Mouse (Mus musculus): ENCODE measurements around the gene Lca5l. TPM values are rescaled to one million over a fixed set of nuclear protein-coding genes. Genes with fewer than 3 reads are reported as not detected.

Gene Lca5l
- total and polyA plus RNA-seq, 3 experiments, result 0.12 to 0.24 TPM; not detected in 1

DNA sequence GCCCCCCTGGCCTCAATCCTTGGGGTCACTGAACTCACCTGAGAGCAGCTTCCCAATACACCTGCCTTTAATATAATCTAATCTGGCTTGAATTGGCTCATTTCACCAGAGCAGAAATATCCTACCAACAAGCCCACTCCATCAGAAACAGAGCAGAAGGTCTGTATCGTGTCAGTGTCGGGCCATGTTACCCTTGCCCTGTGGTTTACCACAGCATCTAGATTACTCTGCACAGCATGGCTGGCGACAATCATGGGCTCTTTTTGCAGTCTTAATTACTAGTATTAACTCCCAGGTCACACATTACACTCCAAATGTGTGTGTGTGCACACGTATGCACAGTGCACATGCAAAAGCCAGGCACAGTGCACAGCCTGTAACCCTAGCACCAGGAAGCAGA is 23.2 kb downstream of the Lca5l start:
- TF ChIP-seq RAD21 (IDR thresholded peaks at IDR 0.05; ENCODE audit: low read depth, low read length) (no peak), CTCF (IDR thresholded peaks at IDR 0.05 in 2 of 3, conservative IDR thresholded peaks at IDR 0.05 in 1 of 3; ENCODE audit: control insufficient read depth in 1 of 3, insufficient read depth in 1 of 3, low read depth in 2 of 3, low read length in 3 of 3, poor library complexity in 1 of 3, severe bottlenecking in 1 of 3) (no peak), CHD1 (IDR thresholded peaks at IDR 0.05; ENCODE audit: low read depth, low read length) (no peak), ZNF384 (IDR thresholded peaks at IDR 0.05; ENCODE audit: low read depth, low read length) (no peak), HCFC1 (IDR thresholded peaks at IDR 0.05; ENCODE audit: low read depth, low read length) (no peak), MYB (IDR thresholded peaks at IDR 0.05; ENCODE audit: low read depth, low read length) (no peak), MAZ (IDR thresholded peaks at IDR 0.05; ENCODE audit: low read depth, low read length) (no peak), USF1 (IDR thresholded peaks at IDR 0.05; ENCODE audit: low read depth, low read length) (no peak)
- Histone ChIP-seq H3K9me3 (replicated peaks; ENCODE audit: insufficient read depth, low read length) (no peaks in the 10 kb centered on the region), H3K9ac (ENCODE audit: control insufficient read depth, low read depth, low read length, poor library complexity, severe bottlenecking) (no peak overlapping the region), H3K27ac (ENCODE audit: control insufficient read depth, low read depth, low read length) (no peak overlapping the region), H3K79me2 (ENCODE audit: control insufficient read depth, insufficient read depth, low read length, poor library complexity) (no peaks in the 10 kb centered on the region), H3K4me3 (ENCODE audit: control insufficient read depth in 1 of 2, insufficient read depth in 1 of 2, low read depth in 2 of 2, low read length in 2 of 2) (no peak overlapping the region), H3K4me1 (ENCODE audit: control insufficient read depth in 1 of 2, insufficient read depth in 2 of 2, low read length in 2 of 2) (no peaks in the 10 kb centered on the region), H3K27me3 (ENCODE audit: control insufficient read depth in 1 of 2, insufficient read depth in 2 of 2, low read length in 2 of 2) (no peaks in the 10 kb centered on the region), H3K36me3 (ENCODE audit: control insufficient read depth in 1 of 2, insufficient read depth in 2 of 2, low read length in 2 of 2) (no peaks in the 10 kb centered on the region; a peak in 1 of 4 replicates)
- DNase-seq (ENCODE audit: low read depth, low spot score), result no peak

DNA sequence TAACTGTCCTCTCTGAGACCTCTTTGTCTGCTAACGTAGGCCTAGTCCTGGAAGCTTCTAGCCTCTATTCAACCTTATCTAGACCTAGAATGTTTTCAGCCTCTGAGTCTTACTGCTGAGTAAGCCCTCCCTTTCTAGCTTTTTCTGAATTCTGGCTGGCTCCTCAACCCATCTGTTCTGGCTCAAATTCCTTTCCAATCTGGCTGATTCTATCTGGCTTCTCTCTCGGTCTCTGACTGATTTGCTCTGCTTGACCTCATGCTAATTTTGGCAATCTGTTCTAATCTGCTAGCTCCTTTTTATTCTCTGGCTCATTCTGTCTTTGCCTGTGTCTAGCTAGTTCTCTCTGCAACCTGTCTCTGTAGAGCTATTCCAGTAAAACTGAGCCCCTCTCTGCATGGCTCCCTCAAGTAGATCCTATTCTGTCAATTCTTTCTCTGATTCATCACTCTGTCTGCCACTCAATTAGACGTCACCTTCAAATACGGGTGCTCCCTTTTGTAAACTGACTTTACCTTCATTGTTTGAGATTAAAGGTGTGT is 26.3 kb downstream of the Lca5l start:
- H3K79me2 ChIP-seq (ENCODE audit: control insufficient read depth, insufficient read depth, low read length, poor library complexity), result no peaks in the 10 kb centered on the region
- H3K4me1 ChIP-seq (ENCODE audit: control insufficient read depth in 1 of 2, insufficient read depth in 2 of 2, low read length in 2 of 2), result no peaks in the 10 kb centered on the region
- no peak for DNase-seq (ENCODE audit: low read depth, low spot score)
- H3K36me3 ChIP-seq (ENCODE audit: control insufficient read depth in 1 of 2, insufficient read depth in 2 of 2, low read length in 2 of 2), result no peaks in the 10 kb centered on the region; a peak in 1 of 4 replicates
- no peaks in the 10 kb centered on the region for H3K9me3 ChIP-seq (replicated peaks; ENCODE audit: insufficient read depth, low read length)
- no peaks in the 10 kb centered on the region for H3K27me3 ChIP-seq (ENCODE audit: control insufficient read depth in 1 of 2, insufficient read depth in 2 of 2, low read length in 2 of 2)
- no peak overlapping the region for H3K27ac ChIP-seq (ENCODE audit: control insufficient read depth, low read depth, low read length)
- H3K9ac ChIP-seq (ENCODE audit: control insufficient read depth, low read depth, low read length, poor library complexity, severe bottlenecking), result no peak overlapping the region
- TF ChIP-seq ZMIZ1 (IDR thresholded peaks at IDR 0.05; ENCODE audit: low read depth, low read length) (no peak), NRF1 (IDR thresholded peaks at IDR 0.05; ENCODE audit: insufficient read depth, low read depth, low read length, poor library complexity, severe bottlenecking) (no peak)
- H3K4me3 ChIP-seq (ENCODE audit: control insufficient read depth in 1 of 2, insufficient read depth in 1 of 2, low read depth in 2 of 2, low read length in 2 of 2), result no peak overlapping the region

DNA sequence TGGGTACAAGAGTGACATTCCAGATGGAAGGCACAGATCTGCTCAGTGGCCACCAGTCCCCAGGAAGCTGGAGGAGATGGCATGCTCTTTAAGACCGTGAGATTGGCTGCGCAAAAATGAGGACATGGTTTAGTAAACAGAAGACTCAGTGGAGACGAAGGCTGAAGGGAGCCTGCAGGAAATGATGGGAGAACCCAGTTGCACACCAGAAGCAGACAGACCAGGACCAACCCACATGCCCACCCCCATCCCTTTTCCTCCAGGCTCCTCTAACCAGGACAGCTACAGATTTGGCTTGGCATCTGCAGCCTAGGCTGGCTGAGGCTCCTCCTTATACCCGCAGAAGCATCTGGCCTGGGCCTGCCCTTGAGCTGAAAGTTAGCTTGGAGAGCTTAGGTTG is 30.7 kb downstream of the Lca5l start:
- Histone ChIP-seq H3K27me3 (ENCODE audit: control insufficient read depth in 1 of 2, insufficient read depth in 2 of 2, low read length in 2 of 2) (no peaks in the 10 kb centered on the region), H3K9ac (ENCODE audit: control insufficient read depth, low read depth, low read length, poor library complexity, severe bottlenecking) (no peak overlapping the region), H3K4me1 (ENCODE audit: control insufficient read depth in 1 of 2, insufficient read depth in 2 of 2, low read length in 2 of 2) (no peaks in the 10 kb centered on the region), H3K79me2 (ENCODE audit: control insufficient read depth, insufficient read depth, low read length, poor library complexity) (no peaks in the 10 kb centered on the region), H3K4me3 (ENCODE audit: control insufficient read depth in 1 of 2, insufficient read depth in 1 of 2, low read depth in 2 of 2, low read length in 2 of 2) (no peak overlapping the region), H3K27ac (ENCODE audit: control insufficient read depth, low read depth, low read length) (no peak overlapping the region), H3K9me3 (replicated peaks; ENCODE audit: insufficient read depth, low read length) (no peaks in the 10 kb centered on the region), H3K36me3 (ENCODE audit: control insufficient read depth in 1 of 2, insufficient read depth in 2 of 2, low read length in 2 of 2) (no peaks in the 10 kb centered on the region; a peak in 2 of 4 replicates)
- no peak for DNase-seq (ENCODE audit: low read depth, low spot score)
- TF ChIP-seq BHLHE40 (IDR thresholded peaks at IDR 0.05; ENCODE audit: borderline replicate concordance, low read depth, low read length) (no peak), POLR2AphosphoS5 (IDR thresholded peaks at IDR 0.05; ENCODE audit: borderline replicate concordance, low read depth, low read length) (no peak), UBTF (IDR thresholded peaks at IDR 0.05; ENCODE audit: borderline replicate concordance, insufficient read depth, low read depth, low read length) (no peak), JUND (IDR thresholded peaks at IDR 0.05; ENCODE audit: low read depth, low read length) (no peak), MYB (IDR thresholded peaks at IDR 0.05; ENCODE audit: low read depth, low read length) (no peak), TAL1 (IDR thresholded peaks at IDR 0.05; ENCODE audit: low read length) (no peak), ZNF384 (IDR thresholded peaks at IDR 0.05; ENCODE audit: low read depth, low read length) (no peak), TBP (IDR thresholded peaks at IDR 0.05; ENCODE audit: low read depth, low read length) (no peak), E2F4 (IDR thresholded peaks at IDR 0.05; ENCODE audit: borderline replicate concordance, low read depth, low read length) (no peak), ZMIZ1 (IDR thresholded peaks at IDR 0.05; ENCODE audit: low read depth, low read length) (no peak), RAD21 (IDR thresholded peaks at IDR 0.05; ENCODE audit: low read depth, low read length) (no peak), RCOR1 (IDR thresholded peaks at IDR 0.05; ENCODE audit: low read depth, low read length) (no peak), NRF1 (IDR thresholded peaks at IDR 0.05; ENCODE audit: insufficient read depth, low read depth, low read length, poor library complexity, severe bottlenecking) (no peak), MYC (IDR thresholded peaks at IDR 0.05; ENCODE audit: low read depth, low read length) (no peak), TCF12 (IDR thresholded peaks at IDR 0.05; ENCODE audit: low read depth, low read length) (no peak), KAT2A (conservative IDR thresholded peaks at IDR 0.05; ENCODE audit: low read depth, low read length) (no peak), MAFK (IDR thresholded peaks at IDR 0.05; ENCODE audit: borderline replicate concordance, low read depth, low read length) (no peak)
